Comparison of ENCODE assay signal across 11 mouse cellular contexts in the genomic region with DNA sequence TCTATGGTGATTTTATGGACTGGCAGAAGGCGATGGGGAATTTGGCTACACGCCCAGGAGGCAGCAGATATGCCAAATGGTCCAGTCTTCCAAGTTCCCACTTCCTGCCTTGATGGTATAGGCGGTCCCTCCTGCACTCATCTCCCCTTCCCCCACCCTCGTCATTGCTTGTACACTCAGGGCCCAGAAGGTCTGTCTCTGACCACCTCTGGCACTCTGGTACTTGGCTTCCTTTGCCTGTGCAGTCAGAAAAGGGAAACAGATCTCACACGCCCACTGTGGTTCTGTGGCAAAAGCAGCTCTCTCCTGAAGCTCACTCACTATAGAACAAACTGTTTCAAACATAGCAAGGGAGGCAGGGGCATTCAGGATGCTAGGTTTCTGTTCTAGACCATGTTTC.
DNase-seq lines count a peak whose midpoint lies in the region; ATAC-seq lines count a peak whose summit lies in the region.
"Had no signal": no experiment of that assay in that cellular context is flagged by ENCODE, and none has a peak within 500 bp of the region (broad histone marks: within the 10 kb centered on the region; RNA-seq: fewer than 3 reads in every experiment).

No protein-coding gene starts in this region.

- H3K27ac ChIP-seq in forebrain, embryonic 13.5 days, result 0 out of 2 replicates have a peak overlapping the region, but pooled peaks have one; percentile 19
- H3K27ac ChIP-seq in forebrain, embryonic 10.5 days, result no peak overlapping the region
- no peak overlapping the region for H3K27ac ChIP-seq in intestine, embryonic 15.5 days
- H3K27ac ChIP-seq: heart, embryonic 13.5 days; midbrain, embryonic 12.5 days had no signal

- 75% methylated on average over 5 of the region's 5 CpGs for WGBS in forebrain, embryonic 13.5 days
- WGBS in forebrain, embryonic 10.5 days, result 83% methylated on average over 5 of the region's 5 CpGs
- WGBS in intestine, embryonic 15.5 days, result 63% methylated on average over 5 of the region's 5 CpGs

- no peak overlapping the region for H3K4me3 ChIP-seq in forebrain, embryonic 13.5 days
- H3K4me3 ChIP-seq in forebrain, embryonic 10.5 days, result no peak overlapping the region
- no peak overlapping the region for H3K4me3 ChIP-seq in intestine, embryonic 15.5 days (replicated peaks)
- H3K4me3 ChIP-seq: heart, embryonic 13.5 days; midbrain, embryonic 12.5 days had no signal

- no peaks in the 10 kb centered on the region for H3K36me3 ChIP-seq in forebrain, embryonic 13.5 days (ENCODE audit: poor library complexity, severe bottlenecking)
- no peaks in the 10 kb centered on the region for H3K36me3 ChIP-seq in forebrain, embryonic 10.5 days (replicated peaks)
- H3K36me3 ChIP-seq in intestine, embryonic 15.5 days, result no peaks in the 10 kb centered on the region
- H3K36me3 ChIP-seq: heart, embryonic 13.5 days; midbrain, embryonic 12.5 days had no signal

- no peak for DNase-seq in forebrain, embryonic 10.5 days (ENCODE audit: extremely low spot score, low spot score)
- DNase-seq in 3T3-L1 (ENCODE audit: low read depth, low spot score), result peak; percentile 3
- peak; percentile 86 to 88 for DNase-seq in cerebellum, postnatal 36 days
- peak; percentile 52 for DNase-seq in left cerebral cortex, adult 11 months (ENCODE audit: low spot score)
- DNase-seq in embryo, embryonic 10.5 days (ENCODE audit: low spot score), result no peak
- DNase-seq: retina, postnatal 1 day had no signal

- H3K4me2 ChIP-seq in forebrain, embryonic 13.5 days, result no peak overlapping the region
- H3K4me2 ChIP-seq in intestine, embryonic 15.5 days (replicated peaks), result no peak overlapping the region
- H3K4me2 ChIP-seq: heart, embryonic 13.5 days; midbrain, embryonic 12.5 days had no signal

- no peak overlapping the region for H3K9ac ChIP-seq in forebrain, embryonic 13.5 days
- H3K9ac ChIP-seq in intestine, embryonic 15.5 days, result no peak overlapping the region
- H3K9ac ChIP-seq: heart, embryonic 13.5 days; midbrain, embryonic 12.5 days had no signal

- 0 out of 2 replicates have a peak, but pooled peaks cover 9% of the 10 kb centered on the region for H3K4me1 ChIP-seq in forebrain, embryonic 13.5 days
- H3K4me1 ChIP-seq in forebrain, embryonic 10.5 days, result no peaks in the 10 kb centered on the region; the same call in 1 of the 2 replicates
- no peaks in the 10 kb centered on the region for H3K4me1 ChIP-seq in intestine, embryonic 15.5 days (replicated peaks)
- H3K4me1 ChIP-seq: heart, embryonic 13.5 days; midbrain, embryonic 12.5 days had no signal

- ATAC-seq in forebrain, embryonic 13.5 days, result peak; percentile 81; the same call in 1 of the 2 replicates
- no peak for ATAC-seq in megakaryocyte, adult 5-6 weeks (ENCODE audit: poor library complexity, severe bottlenecking)
- ATAC-seq in intestine, embryonic 15.5 days, result no peak

- H3K27me3 ChIP-seq in forebrain, embryonic 13.5 days, result no peaks in the 10 kb centered on the region
- H3K27me3 ChIP-seq in forebrain, embryonic 10.5 days (ENCODE audit: poor library complexity, severe bottlenecking), result no peaks in the 10 kb centered on the region
- H3K27me3 ChIP-seq in intestine, embryonic 15.5 days (replicated peaks), result no peaks in the 10 kb centered on the region
- H3K27me3 ChIP-seq: heart, embryonic 13.5 days; midbrain, embryonic 12.5 days had no signal

- no peaks in the 10 kb centered on the region for H3K9me3 ChIP-seq in forebrain, embryonic 13.5 days (replicated peaks)
- no peaks in the 10 kb centered on the region for H3K9me3 ChIP-seq in forebrain, embryonic 10.5 days
- no peaks in the 10 kb centered on the region for H3K9me3 ChIP-seq in intestine, embryonic 15.5 days
- H3K9me3 ChIP-seq: heart, embryonic 13.5 days; midbrain, embryonic 12.5 days had no signal

Comparison
In these comparisons a context has a peak if more than half of its experiments do, and no peak if none do; other contexts are left out.
1. DNase-seq: peak in 3T3-L1 (single experiment), cerebellum, postnatal 36 days (2 of 2) and left cerebral cortex, adult 11 months (single experiment); none in forebrain, embryonic 10.5 days (single experiment) and embryo, embryonic 10.5 days (single experiment).